ENCODE assay signal across 30 mouse cellular contexts in the genomic region with DNA sequence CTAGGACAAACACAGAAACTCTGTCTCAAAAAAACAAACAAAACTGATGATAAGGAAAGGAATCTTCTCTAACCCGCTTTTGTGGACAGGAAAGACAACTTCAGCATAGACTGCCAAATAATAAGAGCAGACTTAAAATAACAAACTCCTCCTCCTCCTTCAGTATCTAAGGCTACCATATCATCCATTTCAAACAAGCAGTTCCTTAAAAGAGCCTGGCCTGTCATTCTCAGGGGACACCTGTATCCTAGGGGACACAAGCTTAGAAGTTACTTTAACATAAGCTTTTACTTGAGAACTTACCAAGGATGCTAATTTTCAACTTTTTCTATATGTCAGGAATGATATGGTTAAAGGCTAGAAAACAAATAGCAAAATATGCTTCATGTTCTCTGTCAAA.
"Had no signal": no experiment of that assay in that cellular context is flagged by ENCODE, and none has a peak within 500 bp of the region (broad histone marks: within the 10 kb centered on the region; RNA-seq: fewer than 3 reads in every experiment).

No protein-coding gene starts in this region.

- H3K36me3 ChIP-seq: limb, embryonic 13.5 days; limb, embryonic 15.5 days; liver, embryonic 13.5 days; liver, embryonic 15.5 days; lung, embryonic 15.5 days; midbrain, embryonic 15.5 days; neural tube, embryonic 12.5 days; neural tube, embryonic 13.5 days had no signal

- H3K4me2 ChIP-seq: limb, embryonic 12.5 days; limb, embryonic 13.5 days; limb, embryonic 15.5 days; liver, embryonic 13.5 days; liver, embryonic 15.5 days; lung, embryonic 14.5 days; lung, embryonic 15.5 days; midbrain, embryonic 11.5 days; midbrain, embryonic 12.5 days; midbrain, embryonic 13.5 days; midbrain, embryonic 15.5 days; neural tube, embryonic 12.5 days; neural tube, embryonic 13.5 days had no signal

- H3K27ac ChIP-seq: left cerebral cortex, adult 2 months; limb, embryonic 10.5 days; limb, embryonic 12.5 days; limb, embryonic 13.5 days; limb, embryonic 15.5 days; liver, embryonic 13.5 days; liver, embryonic 14.5 days; liver, embryonic 15.5 days; lung, embryonic 15.5 days; macrophage; midbrain, embryonic 10.5 days; midbrain, embryonic 12.5 days; midbrain, embryonic 13.5 days; midbrain, embryonic 15.5 days; neural tube, embryonic 12.5 days; neural tube, embryonic 13.5 days had no signal

- DNase-seq: left cerebral cortex, postnatal 4 days; liver; liver, embryonic 13.5 days; lung, adult 18-20 months; lung, adult 2 months; lung, embryonic 14.5 days; lung, postnatal 10 days; lung, postnatal 14 days; lung, postnatal 36 days; lung, postnatal 4 days; midbrain, embryonic 14.5 days had no signal

- H3K9ac ChIP-seq: limb, embryonic 12.5 days; limb, embryonic 13.5 days; limb, embryonic 15.5 days; liver, embryonic 13.5 days; liver, embryonic 14.5 days; liver, embryonic 15.5 days; lung, embryonic 14.5 days; lung, embryonic 15.5 days; midbrain, embryonic 12.5 days; midbrain, embryonic 13.5 days; midbrain, embryonic 15.5 days; neural tube, embryonic 12.5 days; neural tube, embryonic 13.5 days had no signal

- H3K4me3 ChIP-seq: left cerebral cortex, adult 2 months; limb, embryonic 10.5 days; limb, embryonic 12.5 days; limb, embryonic 13.5 days; limb, embryonic 15.5 days; liver, embryonic 13.5 days; liver, embryonic 15.5 days; lung, embryonic 15.5 days; megakaryocyte, embryonic 14.5 days; midbrain, embryonic 10.5 days; midbrain, embryonic 12.5 days; midbrain, embryonic 13.5 days; midbrain, embryonic 15.5 days; myocyte; neural tube, embryonic 12.5 days; neural tube, embryonic 13.5 days had no signal

- ATAC-seq: midbrain, embryonic 13.5 days; midbrain, embryonic 15.5 days; midbrain, embryonic 16.5 days had no signal

- H3K27me3 ChIP-seq: limb, embryonic 12.5 days; limb, embryonic 13.5 days; limb, embryonic 15.5 days; liver, embryonic 13.5 days; liver, embryonic 15.5 days; lung, embryonic 15.5 days; megakaryocyte, embryonic 14.5 days; midbrain, embryonic 12.5 days; midbrain, embryonic 13.5 days; midbrain, embryonic 15.5 days; neural tube, embryonic 12.5 days; neural tube, embryonic 13.5 days had no signal

- H3K4me1 ChIP-seq: limb, embryonic 10.5 days; limb, embryonic 12.5 days; limb, embryonic 15.5 days; midbrain, embryonic 10.5 days; midbrain, embryonic 12.5 days had no signal

- H3K9me3 ChIP-seq: limb, embryonic 10.5 days; limb, embryonic 12.5 days; limb, embryonic 13.5 days; limb, embryonic 15.5 days; liver, embryonic 13.5 days; liver, embryonic 15.5 days; lung, embryonic 15.5 days; megakaryocyte, embryonic 14.5 days; midbrain, embryonic 10.5 days; midbrain, embryonic 12.5 days; midbrain, embryonic 13.5 days; midbrain, embryonic 15.5 days; neural tube, embryonic 12.5 days; neural tube, embryonic 13.5 days had no signal
